In genomic region chr7:31112036-31112435, GRCm38 (mm10) we compare ENCODE assay signal across 26 mouse cellular contexts. TPM values are rescaled to one million over a fixed set of nuclear protein-coding genes. Genes with fewer than 3 reads are reported as not detected.
A peak's percentile ranks its signal among the peaks of the same experiment; 100 is the strongest.
DNase-seq lines count a peak whose midpoint lies in the region; ATAC-seq and TF ChIP-seq lines count a peak whose summit lies in the region.
"Had no signal": no experiment of that assay in that cellular context is flagged by ENCODE, and none has a peak within 500 bp of the region (broad histone marks: within the 10 kb centered on the region; RNA-seq: fewer than 3 reads in every experiment).

No protein-coding gene starts in this region.

- no peak overlapping the region for H3K9ac ChIP-seq in heart, embryonic 15.5 days
- peak overlapping the region; percentile 73 for H3K9ac ChIP-seq in liver, adult 2 months (ENCODE audit: low read depth, low read length)
- H3K9ac ChIP-seq: embryonic facial prominence, embryonic 15.5 days; forebrain, embryonic 15.5 days; hindbrain, embryonic 15.5 days; kidney, embryonic 15.5 days; midbrain, embryonic 12.5 days; stomach, embryonic 15.5 days had no signal

- peaks cover 39% of the 10 kb centered on the region for H3K4me1 ChIP-seq in heart, embryonic 15.5 days (replicated peaks)
- H3K4me1 ChIP-seq in liver, adult 2 months (ENCODE audit: control insufficient read depth, insufficient read depth, low read length) = peaks cover 32% of the 10 kb centered on the region
- H3K4me1 ChIP-seq: forebrain, embryonic 15.5 days had no signal

- DNase-seq in gastrocnemius, adult 2 months = no peak
- DNase-seq in gastrocnemius, adult 8-10 months (ENCODE audit: low spot score in 2 of 2) = no peak
- DNase-seq in heart, adult 11 months = no peak
- DNase-seq in liver, adult 2 months (ENCODE audit: extremely low read depth, low read depth, low spot score) = no peak
- DNase-seq in liver (no peak), MN1 (ENCODE audit: low spot score) (peak; percentile 38)
- no peak for DNase-seq in left cerebral cortex, adult 9 months (ENCODE audit: low spot score in 2 of 2)
- DNase-seq: adrenal gland, adult 8-10 months; cerebellum, adult 11-12 months; gastrocnemius, postnatal 36 days; heart, postnatal 10 days; layer of hippocampus, adult 9-11 months; lung, postnatal 10 days; thymus, adult 2 months; thymus, postnatal 4 days had no signal

- TF ChIP-seq POLR2A in liver, adult 2 months (IDR thresholded peaks at IDR 0.05; ENCODE audit: extremely low read depth, insufficient read depth, low read length) = no peak

- WGBS in heart, embryonic 15.5 days = 42% methylated on average over 4 of the region's 4 CpGs
- WGBS in liver, adult 2 months = 24% methylated on average over 4 of the region's 4 CpGs

- H3K9me3 ChIP-seq in heart, embryonic 15.5 days (replicated peaks) = no peaks in the 10 kb centered on the region
- H3K9me3 ChIP-seq: embryonic facial prominence, embryonic 15.5 days; forebrain, embryonic 15.5 days; hindbrain, embryonic 15.5 days; kidney, embryonic 15.5 days; midbrain, embryonic 12.5 days; stomach, embryonic 15.5 days had no signal

- H3K4me3 ChIP-seq in gastrocnemius, adult 2 months = no peak overlapping the region
- no peak overlapping the region for H3K4me3 ChIP-seq in heart, embryonic 15.5 days
- H3K4me3 ChIP-seq in liver, adult 2 months (ENCODE audit: insufficient read depth, low read depth, low read length) = peak overlapping the region; percentile 30
- H3K4me3 ChIP-seq: embryonic facial prominence, embryonic 15.5 days; forebrain, embryonic 15.5 days; hindbrain, embryonic 15.5 days; kidney, embryonic 15.5 days; midbrain, embryonic 12.5 days; stomach, embryonic 15.5 days had no signal

- intact Hi-C loops in gastrocnemius, adult 2 months (cut with DNase I) = no loop called here

- peak overlapping the region; percentile 35; the same call in 1 of the 2 replicates for H3K27ac ChIP-seq in gastrocnemius, adult 2 months
- peak overlapping the region; percentile 37; the same call in 1 of the 2 replicates for H3K27ac ChIP-seq in heart, embryonic 15.5 days
- H3K27ac ChIP-seq in liver, adult 2 months (replicated peaks; ENCODE audit: insufficient read depth, low read depth, low read length) = peak overlapping the region; percentile 100
- H3K27ac ChIP-seq: embryonic facial prominence, embryonic 15.5 days; forebrain, embryonic 15.5 days; hindbrain, embryonic 15.5 days; midbrain, embryonic 12.5 days; stomach, embryonic 15.5 days had no signal

- H3K27me3 ChIP-seq in heart, embryonic 15.5 days = no peaks in the 10 kb centered on the region
- H3K27me3 ChIP-seq in liver, adult 2 months (ENCODE audit: control insufficient read depth, insufficient read depth, low read length) = no peaks in the 10 kb centered on the region
- H3K27me3 ChIP-seq: embryonic facial prominence, embryonic 15.5 days; forebrain, embryonic 15.5 days; hindbrain, embryonic 15.5 days; kidney, embryonic 15.5 days; stomach, embryonic 15.5 days had no signal

- no peak for ATAC-seq in heart, embryonic 15.5 days (replicated peaks; ENCODE audit: insufficient number of reproducible peaks, insufficient read depth, low FRiP score, low read depth)
- ATAC-seq: forebrain, embryonic 15.5 days had no signal

- TF ChIP-seq CTCF in gastrocnemius, adult 2 months (IDR thresholded peaks at IDR 0.05) = no peak
- no peak for TF ChIP-seq CTCF in liver, adult 2 months (IDR thresholded peaks at IDR 0.05; ENCODE audit: low read depth, low read length)

- H3K4me2 ChIP-seq in heart, embryonic 15.5 days = no peak overlapping the region
- H3K4me2 ChIP-seq: embryonic facial prominence, embryonic 15.5 days; forebrain, embryonic 15.5 days; hindbrain, embryonic 15.5 days; kidney, embryonic 15.5 days; midbrain, embryonic 12.5 days; stomach, embryonic 15.5 days had no signal

- no peaks in the 10 kb centered on the region for H3K36me3 ChIP-seq in heart, embryonic 15.5 days
- peaks cover 13% of the 10 kb centered on the region for H3K36me3 ChIP-seq in liver, adult 2 months (ENCODE audit: control insufficient read depth, insufficient read depth, low read length)
- H3K36me3 ChIP-seq: embryonic facial prominence, embryonic 15.5 days; forebrain, embryonic 15.5 days; hindbrain, embryonic 15.5 days; kidney, embryonic 15.5 days; midbrain, embryonic 12.5 days; stomach, embryonic 15.5 days had no signal

- peaks cover 19% of the 10 kb centered on the region for H3K79me2 ChIP-seq in liver, adult 2 months (ENCODE audit: control insufficient read depth, insufficient read depth, low read length)

RNA-seq across cellular contexts. Expression of gene Hpn, which starts 3.1 kb away (rescaled TPM):
- 10 to 100 TPM; 14.0 to 15.9 TPM for total RNA-seq in gastrocnemius, adult 2 months (2021)
- 10 to 100 TPM; 15.2 to 21.0 (median 17.7) TPM for total RNA-seq in gastrocnemius, adult 8-10 months (2022)
- polyA plus RNA-seq in heart, embryonic 15.5 days (2015; fragmentation: Nextera tagmentation; extraction: Ambion mirVana) = 1.5 and 4.8 TPM in 2 replicates
- total RNA-seq in liver, adult 2 months (2014; rRNA removed) = 282 and 327 TPM in 2 replicates
- polyA plus RNA-seq in liver, adult 2 months (2012; rRNA removed) = 883 and 920 TPM in 2 replicates

RNA-seq across cellular contexts. Expression of gene Scn1b, which starts 14.8 kb away (rescaled TPM):
- 100 to 1,000 TPM; 748 to 815 TPM for total RNA-seq in gastrocnemius, adult 2 months (2021)
- 1,000 to 10,000 TPM in 1 of 4 experiments, 100 to 1,000 TPM in 3; 780 to 1,106 (median 929) TPM for total RNA-seq in gastrocnemius, adult 8-10 months (2022)
- 3.7 and 4.0 TPM in 2 replicates for polyA plus RNA-seq in heart, embryonic 15.5 days (2015; fragmentation: Nextera tagmentation; extraction: Ambion mirVana)
- 2.4 and 3.5 TPM in 2 replicates for total RNA-seq in liver, adult 2 months (2014; rRNA removed)
- polyA plus RNA-seq in liver, adult 2 months (2012; rRNA removed) = 4.4 and 7.1 TPM in 2 replicates
- total RNA-seq: neutrophil, adult 5-6 weeks had no signal

RNA-seq across cellular contexts. Expression of gene Fxyd3, which starts 35.5 kb away (rescaled TPM):
- 1 to 10 TPM; 1.2 to 1.4 TPM for total RNA-seq in gastrocnemius, adult 2 months (2021)
- total RNA-seq in gastrocnemius, adult 8-10 months (2022) = 1 to 10 TPM in 2 of 4 experiments, under 1 TPM in 2; 0.77 to 1.3 (median 0.92) TPM
- polyA plus RNA-seq in heart, embryonic 15.5 days (2015; fragmentation: Nextera tagmentation; extraction: Ambion mirVana) = 2.6 and 15.2 TPM in 2 replicates
- 0.27 and 0.46 TPM in 2 replicates for total RNA-seq in liver, adult 2 months (2014; rRNA removed)
- 0.50 and 0.83 TPM in 2 replicates for polyA plus RNA-seq in liver, adult 2 months (2012; rRNA removed)
- total RNA-seq: left cerebral cortex, postnatal 36 days; megakaryocyte progenitor cell, adult 5-6 weeks; monocyte, adult 5-6 weeks; neutrophil, adult 5-6 weeks had no signal
- polyA plus RNA-seq: forebrain, embryonic 15.5 days had no signal

RNA-seq across cellular contexts. Expression of gene Gramd1a, which starts 43.7 kb away (rescaled TPM):
- 10 to 100 TPM; 47.2 to 61.7 TPM for total RNA-seq in gastrocnemius, adult 2 months (2021)
- total RNA-seq in gastrocnemius, adult 8-10 months (2022) = 10 to 100 TPM; 30.7 to 40.2 (median 33.3) TPM
- 41.4 and 56.8 TPM in 2 replicates for polyA plus RNA-seq in heart, embryonic 15.5 days (2015; fragmentation: Nextera tagmentation; extraction: Ambion mirVana)
- total RNA-seq in liver, adult 2 months (2014; rRNA removed) = 5.1 and 6.6 TPM in 2 replicates
- 17.0 and 33.0 TPM in 2 replicates for polyA plus RNA-seq in liver, adult 2 months (2012; rRNA removed)

RNA-seq across cellular contexts. Expression of gene Lgi4, which starts 52.9 kb away (rescaled TPM):
- 1 to 10 TPM; 2.4 to 3.3 TPM for total RNA-seq in gastrocnemius, adult 2 months (2021)
- total RNA-seq in gastrocnemius, adult 8-10 months (2022) = 1 to 10 TPM; 1.4 to 3.5 (median 2.3) TPM
- polyA plus RNA-seq in heart, embryonic 15.5 days (2015; fragmentation: Nextera tagmentation; extraction: Ambion mirVana) = 0.25 and 0.39 TPM in 2 replicates
- 0.07 and 0.18 TPM in 2 replicates for total RNA-seq in liver, adult 2 months (2014; rRNA removed)
- 0.04 and 0.09 TPM in 2 replicates for polyA plus RNA-seq in liver, adult 2 months (2012; rRNA removed)

Comparison
In these comparisons a context has a peak if more than half of its experiments do, and no peak if none do; other contexts are left out.
1. H3K27ac ChIP-seq: peak in every context shown above with its lines; median percentile 100 in liver, adult 2 months; 37 in heart, embryonic 15.5 days; 35 in gastrocnemius, adult 2 months.
2. RNA of gene Hpn, which starts 3.1 kb away (total RNA-seq): 282 to 327 TPM in liver, adult 2 months; 15.2 to 21.0 TPM in gastrocnemius, adult 8-10 months and 14.0 to 15.9 TPM in gastrocnemius, adult 2 months; every median in the first group is over 10 times any median in the second.
3. RNA of gene Scn1b, which starts 14.8 kb away (total RNA-seq): 780 to 1,106 TPM in gastrocnemius, adult 8-10 months and 748 to 815 TPM in gastrocnemius, adult 2 months; 2.4 to 3.5 TPM in liver, adult 2 months; every median in the first group is over 100 times any median in the second.